Mouse (Mus musculus) forebrain, postnatal 0 days (tissue): ENCODE measurements around the gene Grtp1. TPM values are rescaled to one million over a fixed set of nuclear protein-coding genes. Genes with fewer than 3 reads are reported as not detected.
A peak's percentile ranks its signal among the peaks of the same experiment; 100 is the strongest.

Experiments
- ATAC-seq: fragments of 200-750 bp; cut with Nextera tagmentation; 2 replicates; pipeline ENCODE4 v1.8.0; 2017; ENCODE audit warnings: mild to moderate bottlenecking, moderate library complexity
- DNase-seq: peaks from one replicate; pipeline ENCODE4 v3.0.0-alpha.2; 2015
- H3K27ac ChIP-seq: fragments of 300-500 bp; sonication (generic); 2 replicates; pipeline ENCODE4 v1.5.1; 2014; ENCODE audit warnings: low read depth, mild to moderate bottlenecking, antibody characterized with exemption, low read length, moderate library complexity, mixed read lengths
- H3K27me3 ChIP-seq: fragments of 300-500 bp; sonication (generic); 2 replicates; pipeline ENCODE4 v1.6.1; 2014; ENCODE audit warnings: mild to moderate bottlenecking, low read length, mixed read lengths; ENCODE audit not compliant: insufficient read depth
- H3K36me3 ChIP-seq: fragments of 300-500 bp; sonication (generic); 2 replicates; pipeline ENCODE4 v1.6.1; 2014; ENCODE audit warnings: mild to moderate bottlenecking, moderate library complexity; ENCODE audit not compliant: insufficient read depth
- H3K4me1 ChIP-seq: fragments of 300-500 bp; sonication (generic); 2 replicates; pipeline ENCODE4 v1.6.1; 2014; ENCODE audit warnings: antibody characterized with exemption; ENCODE audit not compliant: insufficient read depth
- H3K4me2 ChIP-seq: fragments of 300-500 bp; sonication (generic); 2 replicates; pipeline ENCODE4 v1.6.1; 2014; ENCODE audit warnings: low read depth, mild to moderate bottlenecking, moderate library complexity
- H3K4me3 ChIP-seq: fragments of 300-500 bp; sonication (generic); 2 replicates; pipeline ENCODE4 v1.5.1; 2014; ENCODE audit warnings: low read depth, low read length, mixed read lengths
- H3K9ac ChIP-seq: fragments of 300-500 bp; sonication (generic); 2 replicates; pipeline ENCODE4 v1.6.1; 2014; ENCODE audit warnings: mild to moderate bottlenecking
- H3K9me3 ChIP-seq: fragments of 300-500 bp; sonication (generic); 2 replicates; pipeline ENCODE4 v1.6.1; 2016; ENCODE audit warnings: low read length
- CTCF ChIP-seq: sonication (generic); IDR thresholded peaks from 2 replicates; pipeline ENCODE4 v1.5.1; 2016; ENCODE audit warnings: antibody characterized with exemption, control low read depth, low read depth
- WGBS: fragments of 180-500 bp; shearing (Covaris S2); extraction: QIAGEN DNeasy Blood & Tissue Kit; methylation state at CpG from one replicate; pipeline ENCODE4 v1.1.7; 2014; 5-methylcytosine and 5-hydroxymethylcytosine counted together
- polyA plus RNA-seq: library from polyadenylated mRNA; unstranded; fragments of >200 nt; fragmentation: Nextera tagmentation; extraction: Ambion mirVana; gene quantifications from 2 replicates; pipeline ENCODE4 v1.2.1, GENCODE M21; 2015
- total RNA-seq: library from RNA; depleted of rRNA; stranded (reverse); fragments of >200 nt; gene quantifications from 2 replicates; pipeline ENCODE4 v1.2.3, GENCODE M21; 2014

The Grtp1 gene
- total and polyA plus RNA-seq, 2 experiments from 2014 or later = 10.8 to 17.2 TPM

- H3K27ac ChIP-seq = no peak overlapping the region
- no peak overlapping the region for H3K4me3 ChIP-seq
- no peaks in the 10 kb centered on the region for H3K27me3 ChIP-seq
- DNase-seq (no peak), ATAC-seq (no peak)
- no peaks in the 10 kb centered on the region for H3K36me3 ChIP-seq
- H3K4me1 ChIP-seq = 0 out of 2 replicates have a peak, but pooled peaks cover 3% of the 10 kb centered on the region
- H3K4me2 ChIP-seq = no peak overlapping the region
- TF ChIP-seq CTCF = no peak
- H3K9me3 ChIP-seq = no peaks in the 10 kb centered on the region
- no peak overlapping the region for H3K9ac ChIP-seq
Measured at GRCm38 (mm10) chr8:13217986-13218385, 17.6 kb upstream of the Grtp1 start.

GRCm38 (mm10) chr8:13217093-13217492, 16.7 kb upstream of the Grtp1 start:
- no peak for ATAC-seq
- Histone ChIP-seq H3K27ac (no peak overlapping the region), H3K9ac (no peak overlapping the region), H3K36me3 (no peaks in the 10 kb centered on the region), H3K27me3 (no peaks in the 10 kb centered on the region), H3K4me1 (0 out of 2 replicates have a peak, but pooled peaks cover 3% of the 10 kb centered on the region), H3K9me3 (no peaks in the 10 kb centered on the region), H3K4me2 (no peak overlapping the region), H3K4me3 (no peak overlapping the region)
- 66% methylated on average over 5 of the region's 5 CpGs for WGBS
- no peak for TF ChIP-seq CTCF
- no peak for DNase-seq

- TF ChIP-seq CTCF = no peak
- 77% methylated on average over 8 of the region's 8 CpGs for WGBS
- H3K36me3 ChIP-seq = no peaks in the 10 kb centered on the region
- H3K27ac ChIP-seq = no peak overlapping the region
- DNase-seq (no peak), ATAC-seq (no peak)
- H3K4me3 ChIP-seq = no peak overlapping the region
- no peaks in the 10 kb centered on the region for H3K9me3 ChIP-seq
- no peak overlapping the region for H3K9ac ChIP-seq
- H3K4me1 ChIP-seq = 0 out of 2 replicates have a peak, but pooled peaks cover 3% of the 10 kb centered on the region
- no peak overlapping the region for H3K4me2 ChIP-seq
- no peaks in the 10 kb centered on the region for H3K27me3 ChIP-seq
Measured at GRCm38 (mm10) chr8:13216386-13216785, 16.0 kb upstream of the Grtp1 start.

GRCm38 (mm10) chr8:13213479-13214268, 13.3 kb upstream of the Grtp1 start:
- Histone ChIP-seq H3K9ac (no peak overlapping the region), H3K4me3 (peak overlapping the region; percentile 19; the same call in 1 of the 2 replicates), H3K27me3 (no peaks in the 10 kb centered on the region), H3K36me3 (no peaks in the 10 kb centered on the region), H3K9me3 (no peaks in the 10 kb centered on the region), H3K4me2 (peak overlapping the region; percentile 45), H3K4me1 (0 out of 2 replicates have a peak, but pooled peaks cover 3% of the 10 kb centered on the region), H3K27ac (no peak overlapping the region)
- DNase-seq (peak; percentile 87), ATAC-seq (peak; percentile 87)
- peak; percentile 87 for TF ChIP-seq CTCF
- 22% methylated on average over 10 of the region's 10 CpGs for WGBS

GRCm38 (mm10) chr8:13209770-13210169, 9.3 kb upstream of the Grtp1 start:
- Histone ChIP-seq H3K9me3 (no peaks in the 10 kb centered on the region), H3K9ac (no peak overlapping the region), H3K36me3 (no peaks in the 10 kb centered on the region), H3K27ac (no peak overlapping the region), H3K27me3 (no peaks in the 10 kb centered on the region), H3K4me1 (0 out of 2 replicates have a peak, but pooled peaks cover 3% of the 10 kb centered on the region), H3K4me2 (no peak overlapping the region), H3K4me3 (no peak overlapping the region)
- DNase-seq = no peak
- TF ChIP-seq CTCF = no peak
- ATAC-seq = no peak
- WGBS = 52% methylated on average over 1 of the region's 1 CpGs

- no peak for DNase-seq
- Histone ChIP-seq H3K4me1 (0 out of 2 replicates have a peak, but pooled peaks cover 3% of the 10 kb centered on the region), H3K9me3 (no peaks in the 10 kb centered on the region), H3K9ac (no peak overlapping the region), H3K27me3 (no peaks in the 10 kb centered on the region), H3K36me3 (no peaks in the 10 kb centered on the region), H3K4me2 (no peak overlapping the region), H3K27ac (no peak overlapping the region), H3K4me3 (no peak overlapping the region)
- peak; percentile 53; the same call in 1 of the 2 replicates for ATAC-seq
- TF ChIP-seq CTCF = peak; percentile 42; the same call in 1 of the 2 replicates
- 50% methylated on average over 6 of the region's 6 CpGs for WGBS
Measured at GRCm38 (mm10) chr8:13208627-13209355, 8.4 kb upstream of the Grtp1 start.

- Histone ChIP-seq H3K9me3 (no peaks in the 10 kb centered on the region), H3K4me2 (no peak overlapping the region), H3K4me1 (no peaks in the 10 kb centered on the region), H3K27me3 (peaks cover 9% of the 10 kb centered on the region; the same call in 1 of the 2 replicates), H3K36me3 (no peaks in the 10 kb centered on the region), H3K9ac (no peak overlapping the region), H3K4me3 (no peak overlapping the region), H3K27ac (no peak overlapping the region)
- WGBS = 45% methylated on average over 5 of the region's 5 CpGs
- no peak for ATAC-seq
- no peak for DNase-seq
- TF ChIP-seq CTCF = no peak
Measured at GRCm38 (mm10) chr8:13206290-13206689, 5.9 kb upstream of the Grtp1 start.
